Mouse (Mus musculus) heart, postnatal 36 days (tissue): ENCODE measurements at regions not wholly inside any gene's neighbourhood (a gene's known extent, or its start where the extent isn't known, plus 50 kb on each side); places are given as distances from the start of the nearest gene placed in this dataset.

ENCODE experiments used
- DNase-seq, 2 experiments: peaks; one replicate each; pipeline ENCODE4 v3.0.0; 2021 to 2022
- intact Hi-C: fragments of 180-260 bp; cut with DNase I; formaldehyde crosslinking; loops from one replicate; pipeline ENCODE4 v1.15.1; 2025

GRCm38 (mm10) chr16:7527923-7528776 is 896.8 kb downstream of the Tmem114 start:
- intact Hi-C loops = no loop called here
- no peak for DNase-seq

DNA sequence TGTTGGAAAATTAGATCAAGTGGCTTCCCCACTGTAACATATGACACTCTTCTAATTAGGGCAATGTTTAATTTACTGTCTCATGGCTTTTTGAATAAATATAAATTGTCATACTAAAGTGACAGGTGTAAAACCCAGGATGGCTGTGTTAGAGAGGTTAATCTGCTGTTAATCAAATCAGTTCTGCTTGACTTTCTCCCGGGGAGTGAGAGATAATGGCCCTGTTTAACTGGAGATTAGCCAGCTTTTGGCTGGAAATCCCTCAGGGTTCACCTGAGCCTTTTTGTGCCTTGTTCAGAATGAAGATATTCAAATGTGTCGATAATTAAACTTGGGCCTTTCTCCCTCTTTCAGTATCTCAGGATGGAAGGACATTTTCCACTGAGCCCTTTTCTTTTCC is 906.2 kb downstream of the Tmem114 start:
- no peak for DNase-seq
- intact Hi-C loops = no loop called here
